ENCODE assay signal across 10 mouse cellular contexts in the genomic region with DNA sequence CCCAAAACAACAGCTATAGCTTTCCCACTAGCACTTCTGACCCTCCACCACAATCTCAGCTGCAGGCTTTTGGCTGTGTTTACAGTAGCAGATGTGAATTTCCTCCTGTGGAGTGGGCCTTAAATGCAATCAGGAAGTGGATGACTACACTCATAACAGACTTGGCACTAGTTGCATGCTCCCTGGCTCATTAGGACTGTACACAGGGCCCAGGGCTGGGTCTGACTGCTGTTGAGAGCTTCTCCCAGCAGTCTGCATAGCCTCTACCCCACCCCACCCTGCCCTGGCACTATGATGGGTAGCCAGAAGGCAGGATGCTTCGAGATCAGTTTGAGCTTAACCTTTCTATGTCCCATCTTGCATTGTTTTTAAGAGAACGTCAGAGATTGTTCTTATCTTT.
"Had no signal": no experiment of that assay in that cellular context is flagged by ENCODE, and none has a peak within 500 bp of the region (broad histone marks: within the 10 kb centered on the region; RNA-seq: fewer than 3 reads in every experiment).

No protein-coding gene starts in this region.

- H3K36me3 ChIP-seq: kidney, embryonic 15.5 days; limb, embryonic 12.5 days; liver, embryonic 13.5 days had no signal

- H3K4me2 ChIP-seq: kidney, embryonic 15.5 days; limb, embryonic 12.5 days; liver, embryonic 13.5 days; neural tube, embryonic 12.5 days had no signal

- H3K27ac ChIP-seq: kidney, embryonic 15.5 days; limb, embryonic 12.5 days; liver, embryonic 13.5 days; neural tube, embryonic 12.5 days; stomach, postnatal 0 days had no signal

- H3K27me3 ChIP-seq: kidney, embryonic 15.5 days; limb, embryonic 12.5 days; liver, embryonic 13.5 days; neural tube, embryonic 12.5 days had no signal

- ATAC-seq: liver, postnatal 0 days had no signal

- H3K9ac ChIP-seq: kidney, embryonic 15.5 days; limb, embryonic 12.5 days; liver, embryonic 13.5 days; liver, postnatal 0 days; neural tube, embryonic 12.5 days had no signal

- DNase-seq: kidney, postnatal 14 days; liver; liver, embryonic 13.5 days; liver, postnatal 0 days; lung, postnatal 36 days; midbrain, embryonic 14.5 days had no signal

- H3K4me1 ChIP-seq: kidney, embryonic 15.5 days; neural tube, embryonic 12.5 days had no signal

- H3K9me3 ChIP-seq: kidney, embryonic 15.5 days; limb, embryonic 12.5 days; liver, embryonic 13.5 days had no signal

- H3K4me3 ChIP-seq: kidney, embryonic 15.5 days; limb, embryonic 12.5 days; liver, embryonic 13.5 days; neural tube, embryonic 12.5 days had no signal
